Mouse (Mus musculus) cerebellum, adult 9-10 months (tissue): Measurements from ENCODE around the gene Bmp3.
A peak's percentile ranks its signal among the peaks of the same experiment; 100 is the strongest.

Experiments
- DNase-seq: peaks from one replicate; pipeline ENCODE4 v3.0.0; 2022

Gene Bmp3

DNA sequence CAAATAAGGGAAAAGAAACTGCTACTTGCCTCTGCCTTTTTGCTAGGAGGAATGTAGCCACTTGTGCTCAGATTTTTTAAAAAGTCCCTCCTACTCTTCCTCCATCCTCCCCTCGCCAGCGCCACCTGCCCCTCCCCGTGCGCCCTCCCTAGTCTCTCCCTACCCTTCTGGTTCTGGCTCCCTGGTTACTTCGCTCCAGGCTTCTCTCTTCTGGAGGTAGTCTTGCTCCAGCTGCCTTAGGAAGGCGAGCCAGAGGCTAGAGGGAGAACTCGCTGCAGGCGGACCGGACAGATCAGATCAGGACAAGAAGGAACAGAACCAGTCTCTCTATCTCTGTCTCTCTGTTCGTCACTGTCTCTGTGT is at the start of gene Bmp3:
Gene Bmp3, plus strand, starts transcription at position 152 of the 363 bp plus-strand sequence.
- DNase-seq = no peak

DNA sequence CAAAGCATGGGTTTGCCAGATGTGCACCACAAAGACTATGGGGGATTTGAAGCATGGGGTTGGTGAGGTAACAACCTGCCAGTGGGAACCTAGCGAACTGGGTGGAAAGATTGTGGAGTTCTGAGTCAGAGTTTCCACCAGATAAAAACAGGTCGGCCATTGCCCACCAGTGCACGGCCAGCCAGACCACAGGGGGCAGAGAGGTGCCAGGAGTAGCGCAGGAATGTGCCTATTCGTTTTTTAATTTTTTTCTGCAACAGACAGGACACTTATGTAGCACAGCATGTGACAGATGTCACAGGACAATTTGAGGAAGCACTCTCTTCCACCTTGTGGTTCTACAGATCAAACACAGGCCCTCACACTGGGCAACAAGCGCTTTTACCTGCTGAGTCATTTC is 49.5 kb upstream of the Bmp3 start:
- no peak for DNase-seq

DNA sequence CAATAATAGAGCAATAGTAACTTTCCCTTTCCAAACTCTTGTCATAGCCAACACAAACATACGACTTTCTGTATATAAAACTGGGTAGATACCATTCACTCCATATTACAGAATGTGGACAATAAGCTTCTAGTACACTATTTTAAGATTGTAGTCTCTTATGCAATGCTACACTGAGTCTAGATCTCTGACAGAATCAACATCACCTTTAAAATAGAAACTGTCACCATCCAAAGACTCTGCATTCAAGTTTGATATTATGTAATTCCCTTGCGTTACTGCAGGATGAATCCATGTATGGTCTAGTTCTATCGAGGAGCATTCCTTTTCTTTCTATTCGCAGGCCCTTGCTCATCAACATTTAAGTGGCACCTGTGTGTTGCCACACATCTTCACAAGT is 47.7 kb upstream of the Bmp3 start:
- DNase-seq = no peak

DNA sequence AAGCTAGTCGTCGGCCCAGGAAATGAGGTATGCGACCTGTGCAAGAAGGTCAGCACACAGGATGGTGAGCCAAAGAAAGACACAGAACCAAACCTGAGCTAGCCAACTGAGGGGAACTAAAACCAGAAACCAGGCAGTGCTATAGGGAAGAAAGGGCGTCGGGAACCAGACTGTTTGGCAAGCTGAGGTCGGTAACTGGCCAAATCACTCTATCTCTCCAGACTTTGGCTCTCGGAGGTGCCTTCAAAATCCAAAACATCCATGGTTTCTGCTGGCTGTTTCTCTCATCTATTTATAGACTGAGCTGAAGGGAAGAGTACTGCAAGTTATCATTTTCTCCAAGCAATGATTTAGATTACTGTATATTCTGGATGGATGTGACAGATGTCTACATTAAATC is 47.2 kb upstream of the Bmp3 start:
- no peak for DNase-seq

DNA sequence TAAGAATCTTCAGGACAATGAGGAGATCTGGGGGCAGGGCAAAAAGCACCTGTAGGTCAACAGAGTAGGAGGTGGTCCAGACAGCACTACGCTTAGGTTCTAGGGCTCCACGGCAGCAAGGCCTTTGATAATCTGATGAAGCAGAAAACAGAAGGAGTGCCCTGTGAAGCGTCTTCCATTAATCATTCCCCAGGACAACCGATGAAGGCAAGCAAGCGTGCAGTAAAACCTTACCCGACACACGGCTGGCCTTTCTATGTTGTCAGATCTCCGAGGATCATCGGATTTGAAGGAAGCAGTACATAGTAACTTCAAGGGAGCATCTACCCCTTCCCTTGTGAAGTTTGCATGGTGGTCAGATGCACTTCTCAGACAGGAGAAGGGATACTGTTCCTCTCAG is 46.3 kb upstream of the Bmp3 start:
- no peak for DNase-seq

DNA sequence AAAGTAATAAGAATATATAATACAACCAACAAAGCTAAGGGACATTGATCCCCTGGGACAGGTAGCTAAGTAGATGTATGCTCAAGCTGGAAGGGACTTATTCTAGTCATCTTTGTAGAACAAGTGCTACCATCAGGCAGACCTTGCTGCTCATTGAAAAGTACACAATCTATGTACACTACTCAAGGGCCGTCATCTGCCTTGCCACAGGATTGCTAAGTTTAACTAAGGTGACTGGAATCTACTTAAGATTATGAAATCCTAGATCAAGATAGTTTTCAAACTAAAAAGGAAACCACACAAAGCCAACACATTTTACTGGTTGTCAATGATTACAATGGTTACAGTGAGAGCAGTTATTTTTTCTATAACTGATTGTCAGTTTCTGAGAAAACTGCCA is 41.8 kb upstream of the Bmp3 start:
- no peak for DNase-seq

DNA sequence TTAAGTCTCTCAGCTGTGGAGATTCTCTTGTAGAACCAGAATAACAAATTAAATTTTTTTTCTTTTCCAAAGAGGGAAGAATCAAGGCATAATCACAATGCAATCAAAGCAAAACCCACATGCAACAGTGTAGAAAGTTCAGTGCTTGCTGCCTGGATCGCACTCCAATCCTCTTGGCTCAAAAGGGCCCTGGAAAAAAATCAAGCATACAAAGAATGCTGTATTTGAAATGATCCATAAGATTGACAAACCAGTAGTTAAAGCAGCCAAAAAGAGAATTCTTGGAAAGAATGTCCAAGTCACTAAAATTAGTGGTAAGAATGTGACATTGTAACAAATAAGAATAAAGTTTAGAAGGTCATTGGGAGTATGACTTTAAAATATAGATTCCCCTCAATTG is 38.9 kb upstream of the Bmp3 start:
- DNase-seq = no peak

DNA sequence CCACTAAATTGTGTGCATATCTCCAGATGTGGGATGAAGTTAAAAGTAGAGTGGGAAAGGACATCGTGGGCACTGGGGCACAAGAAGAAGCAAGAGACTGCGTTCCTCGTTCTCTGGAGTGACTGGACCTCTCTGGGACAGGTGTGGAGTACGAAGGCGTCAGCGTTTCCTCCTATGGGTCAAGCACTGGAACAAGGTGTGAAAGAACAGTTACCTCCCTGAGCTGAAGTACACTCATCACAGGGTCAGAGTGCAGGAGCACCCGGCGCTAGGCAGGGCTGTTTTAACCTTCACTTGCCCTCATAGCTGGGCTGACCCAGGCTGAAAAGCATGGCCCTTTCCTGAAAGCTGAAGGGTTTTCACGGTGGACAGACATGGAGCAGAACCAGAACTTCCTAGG is 20.5 kb upstream of the Bmp3 start:
- no peak for DNase-seq

DNA sequence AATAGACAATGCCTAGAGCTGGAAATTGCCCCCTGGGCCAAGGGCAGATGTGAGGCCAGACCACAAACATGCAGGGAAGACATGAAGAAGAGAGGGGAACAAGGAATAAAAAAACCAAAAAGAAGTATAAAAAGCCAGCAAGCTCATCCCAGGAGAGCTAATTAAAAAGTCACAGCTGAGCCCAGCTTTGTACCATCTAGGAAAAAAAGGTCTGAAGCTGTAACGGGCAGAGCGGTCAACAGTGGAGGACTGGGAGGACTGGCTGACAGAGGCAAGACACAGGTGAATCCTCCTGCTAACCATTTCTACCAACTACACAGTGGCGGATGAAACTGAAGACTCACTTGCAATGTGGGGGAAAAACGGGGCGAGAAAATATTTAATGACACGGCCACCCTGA is 19.9 kb upstream of the Bmp3 start:
- no peak for DNase-seq

DNA sequence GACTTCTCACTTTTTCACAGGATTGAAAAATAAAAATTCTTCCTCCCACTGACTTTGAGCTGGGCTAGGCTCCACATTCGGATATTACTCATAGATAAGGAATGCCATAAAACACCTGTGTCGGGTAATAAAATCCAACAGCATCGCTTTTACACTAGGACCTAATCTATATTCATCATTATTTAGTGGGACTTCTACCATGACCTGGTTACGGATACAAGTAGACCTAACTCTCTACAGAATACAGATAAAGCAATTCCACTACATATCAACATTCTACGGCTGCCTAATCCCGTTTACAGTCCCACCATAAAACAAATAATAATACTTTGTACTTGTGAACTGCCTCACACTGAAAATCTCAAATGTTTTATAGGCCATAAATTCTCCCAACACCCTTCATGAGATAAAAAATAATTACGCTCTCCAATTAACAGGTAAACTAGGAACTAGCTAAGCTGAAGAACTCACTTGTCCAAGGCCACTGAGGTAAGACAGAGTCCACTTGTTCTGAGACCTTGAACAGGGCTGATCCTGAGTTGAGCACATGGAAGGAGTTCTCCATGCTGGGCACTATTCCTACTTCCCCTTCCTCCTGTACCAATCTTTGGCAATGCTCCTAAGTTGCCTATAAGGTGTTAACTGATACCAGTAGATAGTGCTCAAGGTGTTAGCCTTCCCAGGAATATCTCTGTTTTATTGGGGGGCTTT is 11.5 kb upstream of the Bmp3 start:
- DNase-seq = no peak

DNA sequence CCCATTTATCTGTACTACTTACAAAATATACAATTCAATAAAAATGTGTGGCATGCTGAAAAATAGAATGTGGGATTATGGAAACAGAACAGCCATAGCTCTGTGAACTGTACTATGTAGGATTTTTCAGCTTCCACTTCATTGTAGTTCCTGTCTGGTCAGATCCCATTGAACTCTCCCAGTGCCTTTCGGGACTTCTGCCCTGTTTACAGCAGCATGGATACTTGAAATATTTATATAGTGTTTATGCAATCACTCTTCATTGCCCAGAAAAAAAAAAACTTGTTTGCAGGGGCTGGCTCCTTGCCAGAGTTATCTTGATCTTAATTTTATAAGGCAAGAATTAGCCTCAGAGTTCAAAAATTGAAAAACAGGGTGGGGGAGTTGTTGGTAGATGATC is 9.6 kb upstream of the Bmp3 start:
- DNase-seq = no peak

DNA sequence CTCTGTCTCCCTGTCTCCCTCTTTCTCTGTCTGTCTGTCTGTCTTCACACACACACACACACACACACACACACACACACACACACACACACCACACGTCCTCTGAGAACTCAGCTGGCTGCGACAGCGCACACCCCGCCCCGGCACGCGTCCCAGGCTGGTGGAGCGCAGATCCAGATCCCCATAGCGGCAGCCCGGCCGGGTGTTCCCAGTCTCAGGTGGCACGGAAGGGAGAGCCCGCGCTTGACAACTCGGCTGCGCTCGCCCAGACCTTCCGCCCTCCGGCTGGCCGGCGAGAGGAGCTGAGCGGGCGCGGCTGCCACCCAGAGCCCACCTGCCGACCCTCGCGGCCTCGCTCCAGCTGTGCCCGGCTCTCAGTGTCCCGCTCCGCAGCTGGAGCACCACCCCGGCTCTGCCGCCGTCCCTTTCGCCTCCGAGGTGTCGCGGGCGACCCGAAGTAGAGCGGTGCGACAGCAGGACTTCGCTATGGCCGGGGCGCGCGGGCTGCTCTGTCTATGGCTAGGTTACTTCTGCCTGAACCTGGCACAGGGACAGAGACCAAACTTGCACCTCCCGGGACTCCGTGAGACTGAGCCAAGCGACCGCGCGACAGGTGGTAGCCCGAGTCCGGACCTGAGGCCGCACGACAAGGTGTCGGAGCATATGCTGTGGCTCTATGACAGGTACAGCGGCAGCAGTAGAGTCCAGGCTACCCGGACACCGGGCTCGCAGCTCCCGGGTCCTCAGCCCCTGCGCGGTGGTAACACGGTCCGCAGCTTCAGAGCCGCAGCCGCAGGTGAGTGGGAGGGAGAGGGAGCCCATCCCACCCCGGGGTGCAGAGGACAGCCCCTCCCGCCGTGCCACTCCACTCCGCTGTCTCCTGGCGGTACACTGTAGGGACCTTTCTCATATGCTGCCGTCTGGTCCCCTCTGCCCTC is 681 bp downstream of the Bmp3 start:
- no peak for DNase-seq

DNA sequence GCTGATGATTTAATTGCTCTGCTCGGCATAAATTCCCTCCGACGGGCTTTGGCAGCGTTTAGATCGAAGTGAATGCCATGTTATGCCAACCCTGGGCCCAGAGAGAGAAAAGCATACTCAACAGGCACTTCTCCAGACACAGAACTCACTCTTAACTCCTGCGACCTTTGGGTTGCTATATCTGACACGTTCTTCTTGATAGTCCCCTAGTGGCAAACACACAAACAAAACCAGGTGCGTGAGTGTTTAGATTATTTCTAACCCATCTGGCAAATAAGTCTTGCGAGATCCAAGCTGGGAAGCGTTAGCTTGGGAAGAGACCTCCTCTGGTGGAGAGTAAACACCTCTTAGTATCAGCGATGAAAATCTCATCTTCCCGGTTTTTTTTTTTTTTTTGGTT is 1.5 kb downstream of the Bmp3 start:
- DNase-seq = no peak

DNA sequence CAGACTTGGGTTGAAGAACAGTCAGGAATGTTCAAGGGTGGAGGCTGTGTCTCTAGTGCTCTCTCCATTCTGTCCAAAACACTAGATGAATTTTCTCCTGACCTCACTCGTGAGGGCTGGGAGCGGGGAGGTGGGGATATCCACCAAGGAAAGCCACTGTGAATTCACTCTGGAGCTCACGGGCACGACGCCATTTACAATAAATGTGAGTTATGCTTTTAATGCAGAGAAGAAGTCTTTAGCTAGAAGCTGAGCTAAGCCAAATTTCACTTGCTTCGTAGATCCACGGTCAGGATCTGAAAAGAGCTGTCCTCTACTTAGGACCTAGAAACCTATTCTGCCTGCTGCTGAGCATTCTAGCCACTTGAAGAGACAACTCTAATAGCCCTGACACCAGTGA is 2.1 kb downstream of the Bmp3 start:
- no peak for DNase-seq

DNA sequence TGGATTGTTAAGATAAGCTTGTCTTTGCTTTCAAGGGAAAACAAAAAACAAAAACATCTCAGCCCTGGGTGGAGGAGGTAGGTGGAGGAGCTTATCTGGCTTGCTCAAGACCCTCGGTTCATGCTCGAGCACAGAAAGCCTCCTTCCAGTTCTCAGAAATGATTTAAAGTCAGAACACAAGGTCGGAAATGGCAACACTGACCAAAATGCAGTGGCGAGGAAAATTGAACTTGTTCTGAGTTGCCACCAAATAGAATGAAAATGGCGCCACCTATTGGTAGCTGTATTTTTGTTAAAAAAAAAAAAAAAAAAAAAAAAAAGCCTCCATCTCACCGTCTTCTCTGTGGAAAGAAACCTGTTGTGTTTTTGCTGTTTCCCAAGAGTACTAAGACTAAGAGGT is 9.7 kb downstream of the Bmp3 start:
- DNase-seq = peak; percentile 13

DNA sequence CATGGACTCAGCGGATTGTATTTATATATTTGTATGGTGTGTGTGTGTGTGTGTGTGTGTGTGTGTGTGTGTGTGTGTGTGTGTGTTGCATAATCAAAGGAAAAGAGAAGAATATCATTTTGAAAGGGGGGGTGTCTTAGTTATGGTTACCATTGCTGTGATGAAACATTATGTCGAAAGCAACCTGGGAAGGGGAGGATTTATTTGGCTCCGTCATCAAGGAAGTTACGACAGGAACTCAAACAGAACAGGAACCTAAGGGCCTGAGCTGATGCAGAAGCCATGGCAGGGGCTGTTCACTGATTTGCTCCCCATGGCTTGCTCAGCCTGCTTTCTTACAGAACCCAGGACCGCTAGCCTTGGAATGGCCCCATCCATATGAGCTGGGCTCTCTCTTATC is 10.9 kb downstream of the Bmp3 start:
- no peak for DNase-seq

DNA sequence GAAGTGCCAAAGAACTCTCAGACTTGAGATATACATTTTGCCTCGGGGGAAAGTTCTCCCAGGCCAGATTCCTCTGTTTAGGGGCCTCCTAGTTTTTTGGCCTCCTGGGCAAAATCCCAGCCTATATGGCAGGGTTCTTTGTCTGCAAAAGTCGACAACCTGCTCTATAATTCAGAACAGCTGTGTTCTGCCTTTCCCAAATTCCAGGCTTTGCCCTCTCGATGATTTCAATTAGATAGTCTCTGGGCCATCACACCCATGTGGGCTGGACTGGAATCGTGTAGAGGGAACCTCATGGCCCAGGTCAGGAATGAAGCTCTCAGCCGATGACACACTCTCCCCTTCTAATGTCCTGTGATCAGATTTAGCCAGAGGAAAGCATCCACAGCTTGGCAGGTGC is 21.8 kb downstream of the Bmp3 start:
- no peak for DNase-seq

DNA sequence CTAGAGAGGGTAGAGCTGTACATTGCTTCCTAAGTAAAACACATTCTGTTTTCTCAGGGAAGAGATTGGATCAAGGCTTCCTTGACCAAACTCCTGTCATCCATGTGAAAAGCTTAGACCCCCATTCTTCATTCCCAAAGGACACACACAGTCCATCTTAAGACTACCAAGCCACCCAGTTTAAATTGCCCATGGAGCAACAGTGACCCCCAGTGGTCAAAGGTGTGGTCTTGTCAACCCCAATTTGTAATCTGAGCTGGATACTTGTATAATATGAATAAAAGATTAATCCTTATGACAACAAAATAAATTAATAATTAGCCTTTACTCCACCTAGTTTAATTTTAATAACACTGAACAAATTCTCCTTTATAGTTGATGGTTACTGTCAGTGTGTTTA is 24.7 kb downstream of the Bmp3 start:
- peak; percentile 8 for DNase-seq

DNA sequence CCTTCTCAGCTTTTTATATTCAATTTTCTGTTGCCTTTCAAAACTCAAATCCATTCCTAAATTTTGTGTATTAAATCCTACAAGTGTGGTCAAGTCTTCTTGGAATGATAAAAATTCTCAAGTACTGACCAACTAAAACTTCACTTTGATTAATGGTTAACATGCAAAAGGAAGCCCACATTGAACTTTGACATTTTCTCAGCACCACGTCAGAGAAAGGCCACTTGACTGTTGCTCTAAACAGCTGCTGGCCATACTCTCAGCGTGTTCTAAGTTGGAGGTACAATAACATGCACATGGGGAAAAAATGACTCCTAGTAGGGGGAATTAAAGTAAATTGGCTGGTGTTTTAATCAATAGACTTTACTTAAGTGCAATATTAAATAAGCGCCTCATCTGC is 27.9 kb downstream of the Bmp3 start:
- no peak for DNase-seq

DNA sequence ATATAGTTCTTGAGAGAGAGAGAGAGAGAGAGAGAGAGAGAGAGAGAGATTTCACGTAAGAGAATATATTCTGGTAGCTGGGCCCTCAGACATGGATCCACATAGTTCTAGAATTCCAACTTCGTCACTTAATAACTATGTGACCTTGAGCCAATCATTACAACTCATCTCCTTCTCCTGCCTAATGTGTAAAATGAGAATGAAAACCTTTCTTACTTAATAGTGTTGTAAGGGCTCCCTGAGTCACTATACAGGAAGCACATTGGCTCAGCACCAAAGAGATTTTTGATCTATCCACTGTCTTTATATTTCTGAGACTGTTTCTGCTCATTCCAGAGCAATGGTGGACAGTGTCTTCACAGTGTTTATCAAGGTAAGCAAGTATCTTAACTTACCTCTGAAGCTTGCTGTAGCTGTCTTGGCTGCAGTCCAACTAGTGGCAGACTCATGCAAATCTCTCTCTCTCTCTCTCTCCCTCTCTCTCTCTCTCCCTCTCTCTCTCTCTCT is 36.4 kb downstream of the Bmp3 start:
- no peak for DNase-seq

DNA sequence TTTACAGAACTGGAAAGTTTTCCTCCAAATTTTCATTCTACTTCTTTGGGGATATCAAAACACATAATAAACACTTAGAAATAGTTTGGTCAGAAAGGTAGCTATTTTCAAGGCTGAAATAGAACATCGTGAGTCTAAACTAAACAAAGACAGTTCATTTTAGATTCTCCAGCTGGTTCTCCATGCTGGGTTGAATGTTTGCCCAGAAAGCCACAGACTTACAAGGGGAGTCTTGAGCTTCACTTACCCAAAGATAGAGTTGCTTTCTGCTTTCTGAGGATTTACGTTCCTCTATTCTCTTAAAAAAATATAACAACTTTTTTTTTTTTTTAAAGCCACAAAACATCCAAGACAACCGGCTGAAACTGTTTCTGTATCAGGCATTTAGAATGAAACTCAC is 40.1 kb downstream of the Bmp3 start:
- DNase-seq = no peak

DNA sequence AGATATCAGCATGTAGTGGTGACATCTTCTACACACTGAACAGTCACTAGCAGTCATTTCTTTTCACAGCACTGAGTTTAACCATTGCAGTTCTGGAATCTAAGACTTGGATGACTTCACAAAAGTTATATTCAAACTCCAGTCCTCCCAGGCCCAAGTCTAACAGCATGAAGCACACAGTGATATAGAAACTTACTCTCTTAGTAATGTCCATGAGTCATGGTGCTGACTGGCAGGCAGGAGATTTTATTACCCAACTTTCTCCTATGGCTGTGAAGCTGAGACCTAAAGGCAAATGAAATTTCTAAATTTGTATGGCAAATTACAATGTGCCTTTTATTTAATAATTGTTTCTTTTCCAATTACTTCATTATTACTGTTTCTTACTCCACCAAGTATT is 43.7 kb downstream of the Bmp3 start:
- no peak for DNase-seq

DNA sequence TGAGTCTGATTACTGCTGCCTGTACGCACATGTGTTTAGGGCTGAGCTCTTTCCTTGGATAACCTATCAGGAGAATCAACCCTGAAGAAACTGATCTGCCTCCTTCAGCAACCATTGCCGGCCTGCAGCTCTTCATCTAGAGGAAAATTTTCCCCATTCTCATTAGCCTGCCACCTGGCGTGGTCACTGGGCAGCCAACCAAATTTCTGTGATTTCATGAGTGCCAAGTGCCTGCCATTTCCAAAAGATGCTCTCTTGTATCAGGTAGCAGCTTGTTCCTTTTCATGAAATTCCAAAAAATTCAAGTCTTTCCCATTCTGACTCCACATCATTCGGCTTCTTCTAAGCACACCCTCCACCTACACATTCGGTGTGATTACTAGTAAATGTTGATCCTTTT is 46.7 kb downstream of the Bmp3 start:
- DNase-seq = peak; percentile 47

DNA sequence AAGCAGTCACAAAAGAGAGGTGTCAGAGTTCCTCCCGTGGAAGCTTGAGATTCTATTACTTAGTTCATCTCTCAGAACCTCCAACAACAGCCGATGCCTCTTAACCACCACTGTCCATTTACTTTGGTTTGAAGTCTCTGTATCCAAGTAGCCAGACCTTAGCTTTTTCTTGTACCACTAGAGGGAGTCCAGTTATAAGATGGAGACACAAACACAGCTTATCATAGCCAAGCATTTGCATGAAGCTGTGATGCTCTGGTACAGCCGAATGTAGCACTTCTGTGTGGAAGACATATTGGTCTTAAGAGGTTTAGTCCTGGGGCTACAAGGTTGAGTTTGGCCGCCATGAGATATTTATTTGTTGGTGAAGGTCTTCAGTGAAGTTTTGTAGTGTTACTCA is 48.1 kb downstream of the Bmp3 start:
- DNase-seq = peak; percentile 5
